Mouse (Mus musculus): ENCODE measurements around the gene Elof1.

GRCm38 (mm10) chr9:22086012-22086411, 31.0 kb downstream of the Elof1 start:
- TF ChIP-seq CTCF (IDR thresholded peaks at IDR 0.05; ENCODE audit: low read depth, low read length) (no peak), EP300 (IDR thresholded peaks at IDR 0.05; ENCODE audit: insufficient read depth, low read depth, low read length) (no peak), POLR2A (IDR thresholded peaks at IDR 0.05; ENCODE audit: insufficient read depth, low read length) (no peak)

Measured in ES-Bruce4 (cell line).